Mouse (Mus musculus) heart, embryonic 16.5 days (tissue): ENCODE data around the gene Mmp25. TPM values are rescaled to one million over a fixed set of nuclear protein-coding genes. Genes with fewer than 3 reads are reported as not detected.

Experiments
- ATAC-seq: fragments of 200-750 bp; cut with Nextera tagmentation; replicated peaks from 2 replicates; pipeline ENCODE4 v1.8.0; 2017; ENCODE audit warnings: moderate number of reproducible peaks; ENCODE audit not compliant: insufficient read depth, low FRiP score; ENCODE audit errors: extremely low read depth
- H3K27ac ChIP-seq: fragments of 300-500 bp; sonication (generic); 2 replicates; pipeline ENCODE4 v1.5.1; 2014; ENCODE audit warnings: mild to moderate bottlenecking, low read length, control low read depth, moderate library complexity
- H3K27me3 ChIP-seq: fragments of 300-500 bp; sonication (generic); 2 replicates; pipeline ENCODE4 v1.6.1; 2014; ENCODE audit warnings: low read length, mixed read lengths; ENCODE audit not compliant: control insufficient read depth, insufficient read depth
- H3K36me3 ChIP-seq: fragments of 300-500 bp; sonication (generic); 2 replicates; pipeline ENCODE4 v1.6.1; 2014; ENCODE audit not compliant: control insufficient read depth, insufficient read depth
- H3K4me1 ChIP-seq: fragments of 300-500 bp; sonication (generic); 2 replicates; pipeline ENCODE4 v1.6.1; 2014; ENCODE audit warnings: low read length, mixed read lengths; ENCODE audit not compliant: control insufficient read depth, insufficient read depth
- H3K4me2 ChIP-seq: fragments of 300-500 bp; sonication (generic); 2 replicates; pipeline ENCODE4 v1.6.1; 2014; ENCODE audit warnings: low read depth, mild to moderate bottlenecking, control low read depth, low read length
- H3K4me3 ChIP-seq: fragments of 300-500 bp; sonication (generic); 2 replicates; pipeline ENCODE4 v1.5.1; 2014; ENCODE audit warnings: mild to moderate bottlenecking, control low read depth, low read length
- H3K9ac ChIP-seq: fragments of 300-500 bp; sonication (generic); 2 replicates; pipeline ENCODE4 v1.6.1; 2014; ENCODE audit warnings: low read length, control low read depth
- H3K9me3 ChIP-seq: fragments of 300-500 bp; sonication (generic); replicated peaks from 2 replicates; pipeline ENCODE4 v1.6.1; 2016; ENCODE audit warnings: low read length; ENCODE audit not compliant: control insufficient read depth
- WGBS: fragments of 180-500 bp; shearing (Covaris S2); extraction: QIAGEN DNeasy Blood & Tissue Kit; methylation state at CpG from one replicate; pipeline ENCODE4 v1.1.7; 2014; 5-methylcytosine and 5-hydroxymethylcytosine counted together
- polyA plus RNA-seq: library from polyadenylated mRNA; unstranded; fragments of >200 nt; fragmentation: Nextera tagmentation; extraction: Ambion mirVana; gene quantifications from 2 replicates; pipeline ENCODE4 v1.2.1, GENCODE M21; 2015

The Mmp25 gene
- polyA plus RNA-seq, 1 experiment from 2014 or later, result 0.25 TPM

GRCm38 (mm10) chr17:23679127-23679835, 34.2 kb upstream of the Mmp25 start, which contains the start of gene Cldn6:
Gene Cldn6 (plus strand): TSS chr17:23679249.
- WGBS, result 4% methylated on average over 37 of the region's 38 CpGs
- Histone ChIP-seq H3K4me3 (peak within 1 kb of the TSS; percentile 25), H3K36me3 (no peaks in the 10 kb centered on the region), H3K27ac (no peak within 1 kb of the TSS), H3K27me3 (peaks cover 54% of the 10 kb centered on the region), H3K4me2 (peak within 1 kb of the TSS; percentile 29), H3K4me1 (peaks cover 22% of the 10 kb centered on the region), H3K9me3 (no peaks in the 10 kb centered on the region), H3K9ac (no peak within 1 kb of the TSS)
- ATAC-seq, result no peak

- peak within 1 kb of the TSS; percentile 91 for H3K9ac ChIP-seq
- H3K27me3 ChIP-seq, result peaks cover 36% of the 10 kb centered on the region
- H3K4me3 ChIP-seq, result peak within 1 kb of the TSS; percentile 84
- H3K4me2 ChIP-seq, result peak within 1 kb of the TSS; percentile 92
- no peaks in the 10 kb centered on the region for H3K9me3 ChIP-seq
- ATAC-seq, result peak; percentile 45; the same call in 1 of the 2 replicates
- H3K4me1 ChIP-seq, result peaks cover 32% of the 10 kb centered on the region
- under 1% methylated on average over 34 of the region's 34 CpGs for WGBS
- H3K27ac ChIP-seq, result peak within 1 kb of the TSS; percentile 94
- H3K36me3 ChIP-seq, result no peaks in the 10 kb centered on the region
Measured at GRCm38 (mm10) chr17:23677236-23677679, 32.2 kb upstream of the Mmp25 start, which contains the start of gene Tnfrsf12a. Gene Tnfrsf12a (minus strand): TSS chr17:23677468.

- Histone ChIP-seq H3K27ac (peak overlapping the region; percentile 94), H3K9ac (peak overlapping the region; percentile 91), H3K36me3 (no peaks in the 10 kb centered on the region), H3K4me2 (peak overlapping the region; percentile 92), H3K4me1 (peaks cover 35% of the 10 kb centered on the region), H3K9me3 (no peaks in the 10 kb centered on the region), H3K27me3 (peaks cover 33% of the 10 kb centered on the region), H3K4me3 (peak overlapping the region; percentile 84)
- ATAC-seq, result peak; percentile 33
- under 1% methylated on average over 37 of the region's 37 CpGs for WGBS
Measured at GRCm38 (mm10) chr17:23676473-23677031, 31.5 kb upstream of the Mmp25 start.

DNA sequence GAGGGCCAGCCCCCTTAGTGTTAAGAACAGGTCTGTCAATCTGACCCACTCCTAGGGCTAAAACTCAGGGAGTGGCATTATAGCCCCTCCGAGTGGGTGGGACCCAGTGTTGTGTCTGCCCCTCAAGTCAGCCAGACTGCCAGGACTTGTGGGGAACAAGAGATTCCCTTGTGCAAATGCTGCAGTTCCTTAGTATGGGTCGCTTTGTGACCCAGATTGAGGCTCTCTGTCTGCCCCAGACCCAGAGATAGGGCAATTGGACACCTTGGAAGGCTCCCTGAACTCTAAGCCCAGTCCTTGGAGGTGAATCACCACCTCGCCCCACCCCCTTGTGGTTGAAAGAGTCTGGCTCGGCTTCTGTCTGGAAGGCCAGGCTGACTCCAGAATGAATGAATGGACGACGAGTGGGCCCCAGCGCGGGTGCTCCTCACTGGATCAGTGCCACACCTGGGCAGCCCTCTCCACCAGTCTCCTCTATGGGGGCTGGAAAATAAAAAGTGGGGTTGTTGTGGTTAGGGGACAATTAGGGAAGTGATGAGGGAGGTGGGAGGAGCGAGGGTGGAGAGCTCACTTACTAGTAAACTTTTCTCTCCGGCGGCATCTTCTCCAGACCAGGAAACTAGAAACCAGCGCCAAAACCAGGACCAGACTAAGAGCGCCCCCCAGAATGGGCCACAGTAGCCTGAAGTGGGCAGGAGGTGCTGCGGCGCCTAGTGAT, 30.6 kb upstream of the Mmp25 start:
- Histone ChIP-seq H3K27ac (peak overlapping the region; percentile 94), H3K27me3 (peaks cover 24% of the 10 kb centered on the region), H3K9me3 (no peaks in the 10 kb centered on the region), H3K4me3 (peak overlapping the region; percentile 84), H3K36me3 (no peaks in the 10 kb centered on the region), H3K9ac (peak overlapping the region; percentile 91), H3K4me1 (peaks cover 35% of the 10 kb centered on the region), H3K4me2 (peak overlapping the region; percentile 92)
- no peak for ATAC-seq
- 7% methylated on average over 15 of the region's 15 CpGs for WGBS

DNA sequence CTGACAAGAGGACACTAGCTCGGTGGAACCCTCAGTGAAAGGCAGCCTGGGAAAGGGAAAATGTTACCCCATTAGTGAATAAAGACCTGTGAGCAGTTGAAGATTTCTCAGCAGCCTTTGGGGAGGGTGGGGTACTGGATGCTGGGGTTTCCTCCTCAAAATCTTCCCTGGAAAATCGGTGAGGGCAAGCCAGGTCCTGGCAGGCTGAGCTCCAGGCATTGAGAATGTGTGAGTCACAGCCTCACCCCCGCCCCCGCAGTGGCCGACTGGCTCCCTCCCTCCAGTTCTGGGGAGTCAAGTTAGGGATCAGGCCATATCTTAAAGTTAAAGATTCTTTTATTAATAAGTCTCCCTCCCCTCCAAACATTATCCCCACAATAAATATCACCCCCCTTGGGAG, 30.1 kb upstream of the Mmp25 start:
- ATAC-seq, result no peak
- H3K4me3 ChIP-seq, result peak overlapping the region; percentile 84
- peaks cover 35% of the 10 kb centered on the region for H3K4me1 ChIP-seq
- 7% methylated on average over 5 of the region's 5 CpGs for WGBS
- peak overlapping the region; percentile 91 for H3K9ac ChIP-seq
- H3K36me3 ChIP-seq, result peaks cover 6% of the 10 kb centered on the region
- peak overlapping the region; percentile 94 for H3K27ac ChIP-seq
- no peaks in the 10 kb centered on the region for H3K9me3 ChIP-seq
- peak overlapping the region; percentile 92 for H3K4me2 ChIP-seq
- peaks cover 18% of the 10 kb centered on the region for H3K27me3 ChIP-seq

DNA sequence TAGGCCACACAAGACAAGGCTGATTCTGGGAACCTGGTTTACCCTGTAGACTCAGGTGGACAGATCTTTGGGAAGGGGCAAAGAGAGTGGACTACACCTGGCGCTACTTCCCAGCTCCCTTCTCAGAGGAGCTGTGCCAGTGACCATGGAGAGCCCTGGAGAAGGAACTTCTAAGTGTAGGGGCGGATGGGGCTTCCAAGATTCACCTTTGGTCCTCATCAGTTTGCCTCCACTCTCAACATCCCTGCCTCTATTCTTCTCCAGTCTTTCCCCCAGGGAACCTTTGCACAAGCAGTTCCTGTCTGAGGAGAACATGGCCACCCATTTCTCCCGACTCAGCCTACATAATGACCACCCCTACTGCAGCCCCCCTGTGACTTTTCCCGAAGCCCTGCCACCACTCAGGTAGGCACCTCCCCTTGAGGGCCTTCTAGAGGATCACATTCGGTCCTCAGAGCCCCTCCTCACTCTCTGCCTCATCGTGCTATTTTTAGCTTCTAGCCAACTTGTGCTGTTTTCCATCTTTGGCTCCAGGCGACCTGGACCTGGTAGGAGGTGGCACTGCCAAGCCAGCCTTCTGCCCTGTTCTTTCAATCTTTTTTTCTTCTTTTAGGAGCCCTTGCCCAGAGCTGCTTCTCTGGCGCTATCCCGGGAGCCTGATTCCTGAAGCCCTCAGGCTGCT, 29.3 kb upstream of the Mmp25 start:
- Histone ChIP-seq H3K36me3 (peaks cover 13% of the 10 kb centered on the region), H3K9ac (peak overlapping the region; percentile 91), H3K27me3 (peaks cover 11% of the 10 kb centered on the region), H3K4me2 (peak overlapping the region; percentile 92), H3K4me3 (peak overlapping the region; percentile 84), H3K4me1 (peaks cover 34% of the 10 kb centered on the region), H3K27ac (peak overlapping the region; percentile 94), H3K9me3 (no peaks in the 10 kb centered on the region)
- WGBS, result 22% methylated on average over 9 of the region's 9 CpGs
- ATAC-seq, result peak; percentile 16

DNA sequence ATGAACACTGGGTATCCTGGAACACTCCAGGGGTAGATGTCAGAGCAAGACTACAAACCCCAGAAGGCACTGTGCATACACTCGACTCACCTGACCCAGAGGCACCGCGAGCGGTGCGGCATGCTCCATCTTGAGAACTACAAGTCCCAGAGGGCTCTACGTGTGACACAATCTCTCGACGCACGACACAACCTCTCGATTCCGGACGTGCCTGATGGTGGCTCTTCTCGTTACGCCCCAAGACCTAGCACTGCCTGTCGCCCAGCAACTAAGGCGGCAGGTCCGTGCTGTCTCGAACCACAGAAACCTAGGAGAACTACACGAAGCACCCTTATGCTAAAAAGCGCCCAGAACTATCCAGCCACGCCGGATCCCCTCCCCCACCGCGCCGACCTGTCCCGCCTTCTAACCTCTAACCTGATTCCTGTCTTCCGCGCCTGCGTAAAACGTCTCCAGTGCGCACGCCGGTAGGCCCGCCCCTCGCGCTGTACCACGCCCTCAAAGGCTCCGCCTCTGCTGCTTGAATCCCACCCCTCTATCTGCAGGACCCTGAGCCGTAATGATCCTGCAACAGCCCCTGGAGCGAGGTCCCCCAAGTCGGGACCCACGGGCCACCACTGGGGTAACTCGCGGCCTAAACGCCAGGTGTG, 28.5 kb upstream of the Mmp25 start, which contains the start of the genes Hcfc1r1 and Thoc6:
Gene Hcfc1r1, plus strand, starts transcription at position 173 of the 650 bp plus-strand sequence.
Gene Thoc6, minus strand, starts transcription at position 459 of the 650 bp plus-strand sequence.
- peaks cover 6% of the 10 kb centered on the region; the same call in 1 of the 2 replicates for H3K27me3 ChIP-seq
- WGBS, result under 1% methylated on average over 45 of the region's 45 CpGs
- H3K9ac ChIP-seq, result peak within 1 kb of the TSS; percentile 91
- no peaks in the 10 kb centered on the region for H3K9me3 ChIP-seq
- H3K4me1 ChIP-seq, result peaks cover 32% of the 10 kb centered on the region
- peak within 1 kb of the TSS; percentile 84 for H3K4me3 ChIP-seq
- ATAC-seq, result peak; percentile 87
- peak within 1 kb of the TSS; percentile 94 for H3K27ac ChIP-seq
- peak within 1 kb of the TSS; percentile 92 for H3K4me2 ChIP-seq
- peaks cover 19% of the 10 kb centered on the region for H3K36me3 ChIP-seq

DNA sequence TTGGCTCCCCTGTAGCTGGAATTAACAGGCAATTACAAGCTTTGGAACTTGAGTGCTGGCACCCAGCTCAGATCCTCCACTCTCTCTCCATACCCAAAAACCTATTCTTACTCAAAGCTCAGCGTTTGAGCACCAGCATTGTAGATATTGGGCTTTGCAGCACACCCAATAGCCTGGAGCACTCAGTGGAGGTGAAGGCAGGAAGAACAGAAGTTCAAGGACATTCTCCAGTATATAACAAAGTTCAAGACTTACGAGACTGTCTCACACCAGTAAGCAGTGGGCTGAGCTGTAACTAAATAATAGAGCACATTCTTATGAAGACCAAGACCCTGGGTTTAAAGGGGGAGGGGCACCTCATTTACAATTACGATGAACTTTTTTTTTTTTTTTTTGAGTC, 27.7 kb upstream of the Mmp25 start:
- Histone ChIP-seq H3K27ac (no peak overlapping the region), H3K36me3 (peaks cover 27% of the 10 kb centered on the region), H3K4me3 (peak overlapping the region; percentile 84), H3K4me2 (peak overlapping the region; percentile 92), H3K9ac (peak overlapping the region; percentile 91), H3K9me3 (no peaks in the 10 kb centered on the region), H3K4me1 (peaks cover 31% of the 10 kb centered on the region), H3K27me3 (no peaks in the 10 kb centered on the region)
- 65% methylated on average over 3 of the region's 3 CpGs for WGBS
- no peak for ATAC-seq
